Mouse (Mus musculus): ENCODE data around the gene Spata48. TPM values are rescaled to one million over a fixed set of nuclear protein-coding genes. Genes with fewer than 3 reads are reported as not detected.

Gene Spata48
- polyA plus RNA-seq, 1 experiment from 2014 or later, result 1.4 TPM

Other genes with a start within 250 kb of the Spata48 start
- 0.58 and 0.60 TPM in 2 replicates for gene Zpbp, start 314 bp downstream of the Spata48 start, polyA plus RNA-seq (2015; fragmentation: Nextera tagmentation; extraction: Ambion mirVana)
- not detected in 2 replicates for gene 4930512M02Rik, start 165.7 kb downstream of the Spata48 start, polyA plus RNA-seq (2015; fragmentation: Nextera tagmentation; extraction: Ambion mirVana)
- 1.2 and 6.2 TPM in 2 replicates for gene Ikzf1, start 222.9 kb downstream of the Spata48 start, polyA plus RNA-seq (2015; fragmentation: Nextera tagmentation; extraction: Ambion mirVana)